Comparison of ENCODE assay signal across 26 mouse cellular contexts in genomic region chr15:69273518-69273917, GRCm38 (mm10).
DNase-seq lines count a peak whose midpoint lies in the region; ATAC-seq lines count a peak whose summit lies in the region.
"Had no signal": no experiment of that assay in that cellular context is flagged by ENCODE, and none has a peak within 500 bp of the region (broad histone marks: within the 10 kb centered on the region; RNA-seq: fewer than 3 reads in every experiment).

No protein-coding gene starts in this region.

- H3K4me2 ChIP-seq in midbrain, embryonic 11.5 days = no peak overlapping the region
- no peak overlapping the region for H3K4me2 ChIP-seq in midbrain, embryonic 14.5 days (ENCODE audit: low read length)
- H3K4me2 ChIP-seq: embryonic facial prominence, embryonic 12.5 days; embryonic facial prominence, embryonic 15.5 days; heart, embryonic 11.5 days; hindbrain, embryonic 12.5 days; hindbrain, embryonic 15.5 days had no signal

- no peaks in the 10 kb centered on the region for H3K27me3 ChIP-seq in midbrain, embryonic 11.5 days (ENCODE audit: control insufficient read depth, insufficient read depth, low read length)
- no peaks in the 10 kb centered on the region for H3K27me3 ChIP-seq in midbrain, embryonic 14.5 days (ENCODE audit: control insufficient read depth, insufficient read depth, low read length)
- H3K27me3 ChIP-seq: CH12.LX; embryonic facial prominence, embryonic 12.5 days; embryonic facial prominence, embryonic 15.5 days; hindbrain, embryonic 12.5 days; hindbrain, embryonic 15.5 days; Patski had no signal

- no peak overlapping the region for H3K9ac ChIP-seq in midbrain, embryonic 11.5 days (ENCODE audit: low read length)
- H3K9ac ChIP-seq in midbrain, embryonic 14.5 days (replicated peaks; ENCODE audit: low read length) = no peak overlapping the region
- H3K9ac ChIP-seq: embryonic facial prominence, embryonic 12.5 days; embryonic facial prominence, embryonic 15.5 days; forebrain, postnatal 0 days; hindbrain, embryonic 12.5 days; hindbrain, embryonic 15.5 days had no signal

- no peak for ATAC-seq in midbrain, embryonic 11.5 days (ENCODE audit: low FRiP score)
- ATAC-seq in midbrain, embryonic 14.5 days (ENCODE audit: low FRiP score, low TSS enrichment) = no peak
- ATAC-seq: forebrain, embryonic 14.5 days; Patski had no signal

- 87% methylated on average over 1 of the region's 1 CpGs for WGBS in midbrain, embryonic 11.5 days
- WGBS in midbrain, embryonic 14.5 days = 80% methylated on average over 1 of the region's 1 CpGs

- H3K27ac ChIP-seq in midbrain, embryonic 11.5 days (ENCODE audit: low read depth, low read length) = no peak overlapping the region
- H3K27ac ChIP-seq in midbrain, embryonic 14.5 days (replicated peaks; ENCODE audit: low read depth, low read length) = no peak overlapping the region
- H3K27ac ChIP-seq: embryonic facial prominence, embryonic 12.5 days; embryonic facial prominence, embryonic 15.5 days; heart, adult 2 months; hindbrain, embryonic 12.5 days; hindbrain, embryonic 15.5 days had no signal

- no peaks in the 10 kb centered on the region; the same call in 1 of the 2 replicates for H3K4me1 ChIP-seq in midbrain, embryonic 11.5 days (ENCODE audit: control insufficient read depth, insufficient read depth, low read length)
- no peaks in the 10 kb centered on the region for H3K4me1 ChIP-seq in midbrain, embryonic 14.5 days (ENCODE audit: control insufficient read depth, insufficient read depth, low read length)
- H3K4me1 ChIP-seq: embryonic facial prominence, embryonic 12.5 days; embryonic facial prominence, embryonic 15.5 days; hindbrain, embryonic 12.5 days; hindbrain, embryonic 15.5 days had no signal

- intact Hi-C loops in left cerebral cortex, postnatal 10 days (cut with DNase I) = no loop called here

- H3K36me3 ChIP-seq in midbrain, embryonic 11.5 days (ENCODE audit: control insufficient read depth, insufficient read depth, low read length) = no peaks in the 10 kb centered on the region
- H3K36me3 ChIP-seq in midbrain, embryonic 14.5 days (ENCODE audit: control insufficient read depth, insufficient read depth, low read length) = no peaks in the 10 kb centered on the region
- H3K36me3 ChIP-seq: embryonic facial prominence, embryonic 12.5 days; embryonic facial prominence, embryonic 15.5 days; G1E; hindbrain, embryonic 12.5 days; hindbrain, embryonic 15.5 days had no signal

- H3K4me3 ChIP-seq in midbrain, embryonic 11.5 days (ENCODE audit: low read depth, low read length) = no peak overlapping the region
- no peak overlapping the region for H3K4me3 ChIP-seq in midbrain, embryonic 14.5 days (replicated peaks; ENCODE audit: low read depth, low read length)
- H3K4me3 ChIP-seq: embryonic facial prominence, embryonic 12.5 days; embryonic facial prominence, embryonic 15.5 days; heart, adult 2 months; hindbrain, embryonic 12.5 days; hindbrain, embryonic 15.5 days had no signal

- peak; percentile 9 to 42 for DNase-seq in frontal cortex, postnatal 36 days (ENCODE audit: low spot score in 2 of 2)
- DNase-seq in frontal cortex, postnatal 25 days (ENCODE audit: low spot score in 2 of 2) = no peak
- peak; percentile 6 for DNase-seq in left cerebral cortex, adult 11 months (ENCODE audit: low spot score)
- DNase-seq in left cerebral cortex, postnatal 10 days (ENCODE audit: extremely low spot score in 1 of 2, low spot score in 2 of 2) = no peak
- peak; percentile 57 for DNase-seq in midbrain, embryonic 11.5 days (ENCODE audit: low spot score, missing footprints)
- DNase-seq in midbrain, embryonic 14.5 days = no peak
- DNase-seq in telencephalon, adult 2 months (ENCODE audit: low read depth, low spot score) = peak; percentile 54
- DNase-seq: adrenal gland, postnatal 10 days; adrenal gland, postnatal 36 days; B cell, adult 2 months; cerebellum, adult 11 months; cerebellum, adult 2 months; cerebellum, adult 9-11 months; cerebellum, postnatal 25 days; gastrocnemius, postnatal 25 days; heart, adult 2 months had no signal

- H3K9me3 ChIP-seq in midbrain, embryonic 11.5 days (ENCODE audit: control insufficient read depth, low read length) = no peaks in the 10 kb centered on the region
- no peaks in the 10 kb centered on the region for H3K9me3 ChIP-seq in midbrain, embryonic 14.5 days (ENCODE audit: control insufficient read depth, low read length)
- H3K9me3 ChIP-seq: embryonic facial prominence, embryonic 12.5 days; embryonic facial prominence, embryonic 15.5 days; hindbrain, embryonic 12.5 days; hindbrain, embryonic 15.5 days had no signal

Comparison
In these comparisons a context has a peak if more than half of its experiments do, and no peak if none do; other contexts are left out.
1. DNase-seq: peak in frontal cortex, postnatal 36 days (2 of 2), left cerebral cortex, adult 11 months (single experiment), midbrain, embryonic 11.5 days (single experiment) and telencephalon, adult 2 months (single experiment); none in frontal cortex, postnatal 25 days (0 of 2), left cerebral cortex, postnatal 10 days (0 of 2) and midbrain, embryonic 14.5 days (single experiment).